Mouse (Mus musculus) mouse trophoblast stem cell (cell line): ENCODE measurements around the gene Gipr.

Experiments used
- in situ Hi-C, 2 experiments: fragments of 300-500 bp; cut with MseI, MboI; formaldehyde crosslinking; loops; 2 replicates in 1 of 2; 3 replicates in 1 of 2; pipeline ENCODE4 v1.15.1; 2025

Gene Gipr

GRCm38 (mm10) chr7:19148875-19149541 is 16.9 kb downstream of the Gipr start, which contains the start of gene Qpctl:
Qpctl (minus strand) TSS chr7:19149291.
- in situ Hi-C loops = no loop called here

- in situ Hi-C loops = no loop called here
These were observed 17.6 kb downstream of the Gipr start for GRCm38 (mm10) chr7:19148180-19148874.

- in situ Hi-C loops = no loop called here
These were observed 18.4 kb downstream of the Gipr start for GRCm38 (mm10) chr7:19147497-19148045.

GRCm38 (mm10) chr7:19146793-19147192 is 19.1 kb downstream of the Gipr start:
- in situ Hi-C loops = no loop called here

DNA sequence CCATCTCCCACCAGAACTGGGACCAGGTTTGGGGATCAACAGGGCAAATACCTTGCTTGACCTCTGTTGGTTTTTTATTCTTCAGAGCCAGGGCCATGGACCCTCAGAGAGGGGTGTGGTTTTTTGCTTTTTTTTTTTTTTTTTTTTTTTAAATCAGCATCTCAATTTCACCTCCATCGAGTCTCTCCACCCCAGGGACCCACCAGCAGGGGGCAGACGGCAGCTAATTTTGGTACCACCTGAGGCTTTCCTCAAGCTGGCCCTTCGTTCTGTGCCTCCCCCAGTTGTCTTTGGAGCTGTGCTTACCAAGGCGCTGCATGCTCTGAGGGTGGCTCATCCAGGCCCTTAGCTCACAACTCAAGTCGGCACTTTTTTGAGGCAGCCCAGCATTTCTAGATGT is 28.5 kb downstream of the Gipr start:
- in situ Hi-C loops = no loop called here

DNA sequence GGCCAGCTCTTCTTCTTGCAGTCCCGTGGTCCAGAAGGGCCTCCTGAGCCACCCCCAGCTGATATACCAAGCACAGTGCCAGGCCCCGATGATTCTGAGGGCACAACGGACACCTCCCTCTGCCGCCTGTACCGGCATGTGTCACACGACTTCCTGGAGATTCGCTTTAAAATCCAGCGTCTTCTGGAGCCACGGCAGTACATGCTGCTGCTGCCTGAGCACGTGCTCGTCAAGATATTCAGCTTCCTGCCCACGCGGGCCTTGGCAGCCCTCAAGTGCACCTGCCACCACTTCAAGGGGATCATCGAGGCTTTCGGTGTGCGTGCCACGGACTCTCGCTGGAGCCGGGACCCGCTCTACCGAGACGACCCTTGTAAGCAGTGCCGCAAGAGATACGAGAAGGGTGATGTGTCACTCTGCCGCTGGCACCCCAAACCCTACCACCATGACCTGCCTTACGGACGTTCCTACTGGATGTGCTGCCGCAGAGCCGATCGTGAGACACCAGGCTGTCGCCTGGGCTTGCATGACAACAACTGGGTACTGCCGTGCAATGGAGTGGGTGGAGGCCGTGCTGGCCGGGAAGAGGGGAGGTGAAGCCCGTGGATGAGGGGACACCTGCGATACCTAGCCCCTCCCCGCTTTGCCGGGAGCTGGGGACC is 29.1 kb downstream of the Gipr start:
- in situ Hi-C loops = no loop called here

- in situ Hi-C loops = no loop called here
These were observed 29.8 kb downstream of the Gipr start for GRCm38 (mm10) chr7:19136168-19136567.

GRCm38 (mm10) chr7:19131324-19131848 is 34.5 kb downstream of the Gipr start:
- in situ Hi-C loops = no loop called here

GRCm38 (mm10) chr7:19130657-19131056 is 35.3 kb downstream of the Gipr start:
- in situ Hi-C loops = no loop called here

DNA sequence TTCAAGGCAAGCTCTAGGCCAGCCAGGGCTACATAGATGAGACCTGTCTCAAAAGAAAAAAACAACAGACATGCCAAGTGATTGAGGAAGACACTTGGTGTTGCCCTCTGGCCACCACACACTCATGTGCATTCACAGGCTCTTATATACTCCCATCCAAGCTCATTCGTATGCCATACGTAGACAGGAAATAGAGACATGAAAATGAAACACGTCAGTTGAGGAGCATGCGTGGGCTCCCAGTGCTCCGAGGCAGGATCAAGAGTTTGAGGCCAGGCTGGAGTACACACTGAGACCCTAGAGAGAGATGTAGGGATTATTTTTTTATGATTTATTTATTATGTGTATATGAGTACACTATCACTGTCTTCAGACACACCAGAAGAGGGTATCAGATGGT is 36.5 kb downstream of the Gipr start:
- in situ Hi-C loops = no loop called here

GRCm38 (mm10) chr7:19127744-19128143 is 38.2 kb downstream of the Gipr start:
- in situ Hi-C loops = no loop called here

DNA sequence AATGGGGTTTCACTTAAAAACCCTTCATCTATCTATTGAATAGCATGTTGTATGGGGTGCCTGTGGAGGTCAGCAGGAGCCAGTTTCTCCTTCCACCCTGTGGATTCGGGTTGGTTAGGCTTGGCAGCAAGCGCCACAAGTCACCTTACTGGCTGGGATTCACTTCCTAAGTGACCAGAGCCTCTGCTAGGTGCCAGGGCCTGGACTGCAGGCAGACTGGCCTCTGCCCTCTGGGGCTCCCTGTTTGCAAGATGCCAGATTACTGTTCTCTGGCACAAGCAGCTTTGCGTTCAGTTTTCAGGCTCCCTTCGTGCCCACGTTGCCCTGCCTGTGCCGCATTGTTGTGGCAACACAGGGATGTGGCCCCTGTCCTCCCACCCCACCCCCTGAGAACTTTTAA is 41.2 kb downstream of the Gipr start:
- in situ Hi-C loops = no loop called here

DNA sequence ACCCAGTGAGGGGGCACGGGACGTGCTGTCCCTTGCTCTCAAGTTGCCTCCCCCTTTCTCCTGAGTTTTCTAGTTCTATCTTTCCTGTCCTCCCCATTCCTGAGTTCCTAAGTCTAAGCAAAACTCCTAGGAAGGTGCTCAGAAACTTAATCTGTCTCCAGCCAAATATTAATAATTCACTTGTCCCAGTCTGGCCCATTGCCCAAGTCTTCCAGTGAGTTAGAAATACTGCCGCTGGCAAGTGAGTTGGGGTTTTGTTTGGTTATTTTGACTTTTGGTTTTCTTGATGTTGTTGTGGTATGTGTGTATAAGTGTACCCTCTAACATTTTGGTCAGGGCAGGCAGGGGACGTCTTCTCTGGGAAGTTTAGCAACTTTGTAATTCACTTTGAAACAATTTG is 44.2 kb downstream of the Gipr start:
- in situ Hi-C loops = no loop called here

DNA sequence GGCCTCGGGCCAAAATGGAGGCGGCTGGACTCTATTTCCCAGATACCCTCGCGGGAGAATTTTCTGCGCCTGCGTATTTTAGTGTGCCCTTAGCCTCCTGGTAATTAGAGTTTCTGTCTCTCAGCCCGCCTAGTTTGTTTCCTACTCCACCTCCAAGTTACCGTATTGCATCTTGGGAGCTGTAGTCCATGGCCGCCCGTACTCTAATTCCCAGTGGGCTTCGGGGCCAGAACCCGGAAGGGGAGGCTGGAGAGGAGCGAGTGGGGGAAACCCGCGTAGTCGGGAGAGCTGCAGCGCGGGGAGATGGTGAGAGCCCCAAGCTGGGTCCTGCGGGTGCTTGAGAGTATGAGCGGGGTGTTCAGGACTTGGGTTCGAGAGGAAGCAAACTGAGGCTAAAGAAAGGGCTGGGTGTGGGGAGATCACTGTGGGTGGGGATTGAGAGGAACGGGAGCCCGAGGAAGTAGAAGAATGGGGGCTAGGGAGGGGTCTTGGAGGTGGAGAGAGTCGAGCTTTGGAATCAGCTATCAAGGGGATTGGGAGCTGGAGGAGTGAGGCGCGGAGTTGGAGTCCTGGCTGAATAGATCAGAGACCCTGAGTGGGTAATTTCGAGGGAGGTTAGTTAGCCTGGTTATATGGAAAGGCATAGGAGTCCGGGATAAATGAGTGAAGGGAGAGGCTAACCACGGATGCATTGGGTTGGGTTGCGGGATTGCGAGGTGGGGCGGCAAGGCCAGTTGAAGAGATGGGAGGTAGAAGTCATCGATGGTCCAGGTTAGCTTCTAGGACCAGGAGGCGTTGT is 46.1 kb downstream of the Gipr start, which contains the start of gene Fbxo46:
Gene Fbxo46 (plus strand): TSS at position 229 of the 799 bp plus-strand sequence.
- in situ Hi-C loops = no loop called here

DNA sequence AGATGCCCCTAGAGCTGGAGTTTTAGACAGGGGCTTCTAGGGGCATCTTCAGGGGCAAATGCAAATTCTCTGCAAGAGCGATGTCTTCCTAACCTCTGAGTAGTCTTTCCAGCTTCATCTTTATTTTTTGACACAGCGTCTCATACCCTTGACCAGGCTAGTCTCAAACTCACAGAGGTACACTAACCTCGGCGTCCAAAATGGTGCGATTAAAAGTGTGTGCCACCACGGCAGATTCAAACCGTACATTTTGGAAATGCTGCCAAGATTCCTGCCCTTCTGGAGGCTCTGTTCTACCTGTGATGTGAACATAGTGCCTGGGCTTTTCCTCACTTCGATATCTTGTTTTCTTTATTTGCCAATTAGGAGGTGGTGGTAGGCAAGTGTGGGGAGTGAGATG is 46.8 kb downstream of the Gipr start:
- in situ Hi-C loops = no loop called here

- in situ Hi-C loops = no loop called here
These were observed 47.7 kb downstream of the Gipr start, which contains the start of gene Gm4969 for GRCm38 (mm10) chr7:19118028-19118771. Gm4969 (minus strand) TSS chr7:19118368.

- in situ Hi-C loops = no loop called here
These were observed 56.4 kb downstream of the Gipr start for GRCm38 (mm10) chr7:19109565-19109964.

GRCm38 (mm10) chr7:19107436-19107835 is 58.5 kb downstream of the Gipr start:
- in situ Hi-C loops = no loop called here
